Mouse (Mus musculus) forelimb bud, embryonic 11.5 days (tissue): ENCODE measurements around the gene Fhl2.
A peak's percentile ranks its signal among the peaks of the same experiment; 100 is the strongest.
"Not testable (repeated sequence)": the region's sequence is repeated elsewhere in the genome, so short reads cannot be mapped to it uniquely, and the experiment has no call there.

Experiments
- DNase-seq: peaks from one replicate; pipeline ENCODE4 v3.0.0-alpha.2; 2012; ENCODE audit warnings: low read depth, low spot score

The Fhl2 gene

GRCm38 (mm10) chr1:43192471-43192870, 4.3 kb downstream of the Fhl2 start:
- DNase-seq = no peak

GRCm38 (mm10) chr1:43191078-43191477, 5.7 kb downstream of the Fhl2 start:
- DNase-seq = no peak

GRCm38 (mm10) chr1:43188893-43189292, 7.9 kb downstream of the Fhl2 start:
- DNase-seq = not testable (repeated sequence)

- no peak for DNase-seq
These were observed 10.4 kb downstream of the Fhl2 start for GRCm38 (mm10) chr1:43186334-43186733.

- no peak for DNase-seq
These were observed 15.9 kb downstream of the Fhl2 start for GRCm38 (mm10) chr1:43180912-43181311.

- no peak for DNase-seq
These were observed 18.0 kb downstream of the Fhl2 start for GRCm38 (mm10) chr1:43178780-43179179.

- no peak for DNase-seq
These were observed 18.4 kb downstream of the Fhl2 start for GRCm38 (mm10) chr1:43178378-43178777.

- no peak for DNase-seq
These were observed 23.2 kb downstream of the Fhl2 start for GRCm38 (mm10) chr1:43173283-43174226.

GRCm38 (mm10) chr1:43171816-43172215, 25.0 kb downstream of the Fhl2 start:
- no peak for DNase-seq

GRCm38 (mm10) chr1:43171093-43171492, 25.7 kb downstream of the Fhl2 start:
- no peak for DNase-seq

- DNase-seq = no peak
These were observed 27.1 kb downstream of the Fhl2 start for GRCm38 (mm10) chr1:43169661-43170060.

GRCm38 (mm10) chr1:43169227-43169626, 27.6 kb downstream of the Fhl2 start:
- no peak for DNase-seq

- DNase-seq = no peak
These were observed 28.2 kb downstream of the Fhl2 start for GRCm38 (mm10) chr1:43168618-43169017.

- peak; percentile 12 for DNase-seq
These were observed 28.8 kb downstream of the Fhl2 start for GRCm38 (mm10) chr1:43168026-43168425.

- DNase-seq = no peak
These were observed 32.2 kb downstream of the Fhl2 start for GRCm38 (mm10) chr1:43164582-43164981.

GRCm38 (mm10) chr1:43163467-43164418, 33.0 kb downstream of the Fhl2 start:
- peak; percentile 59 for DNase-seq

- DNase-seq = peak; percentile 25
These were observed 33.7 kb downstream of the Fhl2 start for GRCm38 (mm10) chr1:43163084-43163466.

- no peak for DNase-seq
These were observed 34.4 kb downstream of the Fhl2 start for GRCm38 (mm10) chr1:43162394-43162793.

- DNase-seq = no peak
These were observed 37.4 kb downstream of the Fhl2 start for GRCm38 (mm10) chr1:43159429-43159828.

- DNase-seq = no peak
These were observed 38.9 kb downstream of the Fhl2 start for GRCm38 (mm10) chr1:43157907-43158306.

GRCm38 (mm10) chr1:43154491-43154890, 42.3 kb downstream of the Fhl2 start:
- DNase-seq = no peak

- DNase-seq = no peak
These were observed 43.2 kb downstream of the Fhl2 start for GRCm38 (mm10) chr1:43153538-43153937.
